Mouse (Mus musculus) left cerebral cortex, postnatal 4 days (tissue): Measurements from ENCODE around the gene Ost4. TPM values are rescaled to one million over a fixed set of nuclear protein-coding genes. Genes with fewer than 3 reads are reported as not detected.

Experiments used
- DNase-seq: peaks from one replicate; pipeline ENCODE4 v3.0.0-alpha.2; 2022
- intact Hi-C: fragments of 180-260 bp; cut with DNase I; formaldehyde crosslinking; loops from one replicate; pipeline ENCODE4 v1.15.1; 2025
- total RNA-seq, 2 experiments: library from RNA; stranded (reverse); gene quantifications; 2 replicates each; pipeline ENCODE4 v1.2.3; 2021

The Ost4 gene
- total RNA-seq, 2 experiments from 2014 or later = 95.0 to 112 TPM

DNA sequence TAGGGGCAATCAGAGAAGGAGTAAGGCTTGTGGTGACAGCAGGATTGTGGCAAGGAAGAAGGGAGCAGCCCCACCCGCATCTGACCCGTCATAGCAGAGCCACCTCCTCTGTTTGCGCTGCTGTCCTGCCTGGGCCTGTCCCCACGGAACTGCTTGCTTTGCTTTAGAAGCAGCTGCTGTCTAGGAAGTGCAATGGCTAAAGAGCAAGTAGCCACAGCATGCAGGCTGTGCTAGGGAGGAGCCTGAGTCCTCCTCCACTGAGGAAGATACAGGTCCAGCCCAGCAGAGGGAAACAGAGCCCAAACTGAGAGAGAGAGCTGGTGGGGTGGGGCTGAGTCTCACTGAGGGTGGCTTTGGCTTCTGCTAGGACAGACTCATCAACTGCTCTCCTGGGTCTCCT, 43.7 kb downstream of the Ost4 start:
- DNase-seq = no peak
- intact Hi-C loops = loop anchor here (10.0 kb wide), 1 partner anchor 49 kb away; the partner anchor contains the start of gene Mapre3

DNA sequence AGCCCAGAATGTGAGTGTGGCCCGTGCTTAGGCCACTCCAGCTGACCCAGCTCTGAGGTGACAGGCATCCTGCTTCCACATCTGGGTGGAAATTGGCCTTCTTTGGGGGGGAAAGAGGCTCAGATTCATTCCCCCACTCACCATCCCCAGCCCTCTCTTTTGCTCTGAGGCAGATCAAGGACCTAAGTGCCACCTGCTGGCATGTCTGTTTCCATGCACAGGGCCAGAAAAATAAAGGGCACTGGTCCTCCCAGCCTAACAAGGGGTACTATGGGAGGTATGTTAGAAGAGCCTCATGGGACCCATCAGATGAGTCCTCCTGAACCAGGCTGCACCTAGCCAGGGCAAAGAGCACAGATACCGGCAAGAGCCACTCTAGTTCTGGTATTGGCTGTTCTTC, 51.5 kb downstream of the Ost4 start:
- intact Hi-C loops = no loop called here

More for the DNA sequence above, 51.5 kb downstream of the Ost4 start:
- DNase-seq = no peak

Other genes with a start within 250 kb of the Ost4 start
- gene Cenpa, start 241.0 kb downstream of the Ost4 start, total RNA-seq = 10 to 100 TPM; 13.8 to 14.0 TPM
- 100 to 1,000 TPM; 797 to 798 TPM for gene Dpysl5, start 196.2 kb downstream of the Ost4 start, total RNA-seq
- gene Mapre3, start 93.1 kb downstream of the Ost4 start, total RNA-seq = 100 to 1,000 TPM; 143 to 144 TPM
- 10 to 100 TPM; 60.3 to 65.5 TPM for gene Tmem214, start 39.8 kb downstream of the Ost4 start, total RNA-seq
- gene Agbl5, start 19.1 kb downstream of the Ost4 start, total RNA-seq = 10 to 100 TPM; 48.4 to 52.2 TPM
- gene Emilin1, start 5.6 kb upstream of the Ost4 start, total RNA-seq = 1 to 10 TPM; 7.0 to 7.9 TPM
- gene Khk, start 13.6 kb upstream of the Ost4 start, total RNA-seq = 1 to 10 TPM; 4.7 to 4.8 TPM
- 10 to 100 TPM; 53.9 TPM for gene Cgref1, start 37.8 kb upstream of the Ost4 start, total RNA-seq
- 100 to 1,000 TPM; 114 to 116 TPM for gene Preb, start 52.6 kb upstream of the Ost4 start, total RNA-seq
- gene Tcf23, start 60.9 kb upstream of the Ost4 start, total RNA-seq = under 1 TPM in 1 of 2 experiments, not detected in 1; 0.08 TPM
- gene Atraid, start 140.5 kb upstream of the Ost4 start, total RNA-seq = 10 to 100 TPM; 59.2 to 66.2 TPM
- gene Slc5a6, start 141.1 kb upstream of the Ost4 start, total RNA-seq = 10 to 100 TPM; 17.6 to 23.5 TPM
- 10 to 100 TPM; 34.1 to 37.6 TPM for gene Cad, start 147.0 kb upstream of the Ost4 start, total RNA-seq
- not detected for gene Dnajc5g, start 198.5 kb upstream of the Ost4 start, total RNA-seq
- gene Slc30a3, start 200.4 kb upstream of the Ost4 start, total RNA-seq = 10 to 100 TPM; 11.9 to 14.1 TPM
- not detected for gene Trim54, start 208.9 kb upstream of the Ost4 start, total RNA-seq
- gene Ucn, start 231.0 kb upstream of the Ost4 start, total RNA-seq = not detected
- 10 to 100 TPM; 25.1 to 31.4 TPM for gene Mpv17, start 246.5 kb upstream of the Ost4 start, total RNA-seq